11 mouse cellular contexts compared by ENCODE assay signal in the genomic region with DNA sequence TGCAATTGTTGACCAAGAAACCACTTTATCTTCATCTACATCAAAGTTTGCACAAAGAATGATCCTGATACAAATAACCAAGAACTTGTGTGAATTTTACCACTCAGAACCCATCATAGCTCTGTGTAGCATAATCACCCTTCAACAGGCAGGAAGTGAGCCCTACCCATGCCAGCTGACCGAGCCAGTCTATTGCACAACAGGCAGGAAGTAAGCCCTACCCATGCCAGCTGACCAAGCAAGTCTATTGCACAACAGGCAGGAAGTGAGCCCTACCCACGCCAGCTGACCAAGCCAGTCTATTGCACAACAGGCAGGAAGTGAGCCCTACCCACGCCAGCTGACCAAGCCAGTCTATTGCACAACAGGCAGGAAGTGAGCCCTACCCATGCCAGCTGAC. TPM values are rescaled to one million over a fixed set of nuclear protein-coding genes. Genes with fewer than 3 reads are reported as not detected.
DNase-seq lines count a peak whose midpoint lies in the region; ATAC-seq and TF ChIP-seq lines count a peak whose summit lies in the region.
"Not testable (repeated sequence)": the region's sequence is repeated elsewhere in the genome, so short reads cannot be mapped to it uniquely, and the experiment has no call there.
"Had no signal": no experiment of that assay in that cellular context is flagged by ENCODE, and none has a peak within 500 bp of the region (broad histone marks: within the 10 kb centered on the region; RNA-seq: fewer than 3 reads in every experiment).

No protein-coding gene starts in this region.

- not testable (repeated sequence) for H3K79me3 ChIP-seq in C2C12 (ENCODE audit: low read depth)

- H3K4me3 ChIP-seq in C2C12 (ENCODE audit: insufficient read depth, poor library complexity, severe bottlenecking) = not testable (repeated sequence)

- DNase-seq in 3134 (ENCODE audit: extremely low read depth, insufficient read length, low spot score) (peak; percentile 9), 416B (ENCODE audit: low read depth) (peak; percentile 50)
- DNase-seq in c-Kit-positive CD71-negative TER-119-negative erythroid progenitor cells, embryonic 14.5 days (ENCODE audit: low read depth) = peak; percentile 2

- not testable (repeated sequence) for H3K79me2 ChIP-seq in C2C12 (ENCODE audit: control insufficient read depth, insufficient read depth)

- ATAC-seq in granulocyte monocyte progenitor cell, adult 5-6 weeks (replicated peaks; ENCODE audit: poor library complexity, severe bottlenecking) = peak; percentile 81

- not testable (repeated sequence) for H3ac ChIP-seq in C2C12 (ENCODE audit: control insufficient read depth, insufficient read length, low read depth)

- H3K27me3 ChIP-seq in C2C12 (ENCODE audit: control insufficient read depth, insufficient read depth, insufficient read length) = not testable (repeated sequence)

- H3K36me3 ChIP-seq in C2C12 (ENCODE audit: control insufficient read depth, insufficient read depth) = not testable (repeated sequence)

- not testable (repeated sequence) for TF ChIP-seq CTCF in C2C12 (IDR thresholded peaks at IDR 0.05; ENCODE audit: control insufficient read depth, insufficient read depth, insufficient read length)

TF ChIP-seq in C2C12, 6 proteins besides CTCF, POLR2A, EP300 and RAD21:
- TF ChIP-seq CEBPB (IDR thresholded peaks at IDR 0.05; ENCODE audit: low read depth) = peak; percentile 72
TF ChIP-seq in C2C12: peak in this region for 1; not testable (repeated sequence) for 5.

RNA-seq across cellular contexts. Expression of a gene that starts 17.1 kb away (rescaled TPM):
- polyA plus RNA-seq in C2C12 (2012; fragmentation: generic; extraction: Trizol) = not detected
- 0.64 TPM in 1 of 2 replicates, not detected in the other for total RNA-seq in granulocyte monocyte progenitor cell, adult 5-6 weeks (2014; fragmentation: Nextera tagmentation)
- total RNA-seq in granulocyte monocyte progenitor cell, adult 5-6 weeks (2017) = not detected in 2 replicates
- total RNA-seq: CH12.LX, MEL had no signal
- polyA plus RNA-seq: activated CD4-positive, CD25-positive, alpha-beta regulatory T cell, adult 4 months; Patski had no signal

RNA-seq across cellular contexts. Expression of a gene that starts 45.4 kb away (rescaled TPM):
- polyA plus RNA-seq in C2C12 (2012; fragmentation: generic; extraction: Trizol) = not detected
- total RNA-seq in granulocyte monocyte progenitor cell, adult 5-6 weeks (2014; fragmentation: Nextera tagmentation) = not detected in 2 replicates
- not detected in 2 replicates for total RNA-seq in granulocyte monocyte progenitor cell, adult 5-6 weeks (2017)
- total RNA-seq: CH12.LX, MEL had no signal
- polyA plus RNA-seq: activated CD4-positive, CD25-positive, alpha-beta regulatory T cell, adult 4 months; brain, embryonic 14.5 days; G1E; Patski had no signal
